Mouse (Mus musculus): ENCODE results near the gene Prickle1. TPM values are rescaled to one million over a fixed set of nuclear protein-coding genes. Genes with fewer than 3 reads are reported as not detected.

Prickle1 gene
- polyA plus RNA-seq, 1 experiment = 8.0 TPM

DNA sequence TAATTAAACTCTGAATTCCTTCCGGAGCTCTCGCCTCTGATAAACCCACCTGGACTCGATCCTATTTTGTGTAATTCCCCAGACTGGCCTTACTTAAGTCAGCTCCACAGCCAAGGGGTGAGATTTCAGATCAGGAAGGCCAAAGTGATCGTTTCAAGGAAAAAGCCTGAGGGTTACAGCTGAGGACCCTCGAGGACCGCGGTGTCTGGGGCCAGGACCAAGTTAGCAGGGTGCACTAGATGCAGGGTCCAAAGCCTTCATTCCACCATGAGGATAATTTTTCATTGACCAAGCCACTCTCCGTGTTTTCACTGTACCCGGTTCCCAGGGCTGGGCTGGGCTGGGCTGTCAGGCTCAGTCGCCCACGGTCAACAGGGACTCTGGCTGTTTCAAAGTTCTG is 594 bp upstream of the Prickle1 start:
- peak overlapping the region; percentile 64 for H3ac ChIP-seq (ENCODE audit: control insufficient read depth, insufficient read length)
- H3K27me3 ChIP-seq (ENCODE audit: control insufficient read depth, insufficient read depth, insufficient read length) = no peaks in the 10 kb centered on the region
- H3K4me3 ChIP-seq = peak overlapping the region; percentile 49
- peaks cover 9% of the 10 kb centered on the region for H3K79me2 ChIP-seq (ENCODE audit: control insufficient read depth, insufficient read depth)
- no peaks in the 10 kb centered on the region for H3K36me3 ChIP-seq (ENCODE audit: control insufficient read depth, insufficient read depth)
- H3K4me2 ChIP-seq (ENCODE audit: low read depth) = peak overlapping the region; percentile 99
- peak; percentile 38 for TF ChIP-seq POLR2A (IDR thresholded peaks at IDR 0.05; ENCODE audit: insufficient read length, low read depth)
- TF ChIP-seq MAX (IDR thresholded peaks at IDR 0.05; ENCODE audit: low read depth) = no peak

- Histone ChIP-seq H3K79me2 (ENCODE audit: control insufficient read depth, insufficient read depth) (peaks cover 9% of the 10 kb centered on the region), H3K4me3 (peak overlapping the region; percentile 49), H3K27me3 (ENCODE audit: control insufficient read depth, insufficient read depth, insufficient read length) (no peaks in the 10 kb centered on the region), H3K4me2 (ENCODE audit: low read depth) (peak overlapping the region; percentile 79), H3K36me3 (ENCODE audit: control insufficient read depth, insufficient read depth) (no peaks in the 10 kb centered on the region), H3ac (ENCODE audit: control insufficient read depth, insufficient read length) (peak overlapping the region; percentile 64)
- TF ChIP-seq TCF12 (IDR thresholded peaks at IDR 0.05; ENCODE audit: insufficient read depth, poor library complexity, severe bottlenecking) = no peak
- no peak for TF ChIP-seq CEBPB (IDR thresholded peaks at IDR 0.05; ENCODE audit: insufficient read depth, poor library complexity, severe bottlenecking)
- TF ChIP-seq MYOD1 (IDR thresholded peaks at IDR 0.05; ENCODE audit: control insufficient read depth in 1 of 3, insufficient read length in 2 of 3, low read depth in 2 of 3) = peak in 1 of 3 experiments; percentile 65
- no peak for TF ChIP-seq MAX (IDR thresholded peaks at IDR 0.05; ENCODE audit: low read depth)
- TF ChIP-seq E2F4 (IDR thresholded peaks at IDR 0.05; ENCODE audit: insufficient read depth) = no peak
- TF ChIP-seq POLR2AphosphoS2 (IDR thresholded peaks at IDR 0.05; ENCODE audit: insufficient read length, low read depth) = no peak
- TF ChIP-seq REST (IDR thresholded peaks at IDR 0.05; ENCODE audit: insufficient read depth, insufficient read length) = no peak
- TF ChIP-seq TCF3 (IDR thresholded peaks at IDR 0.05; ENCODE audit: insufficient read length, low read depth) = no peak
- TF ChIP-seq USF1 (IDR thresholded peaks at IDR 0.05; ENCODE audit: low read depth) = no peak
- no peak for TF ChIP-seq SRF (IDR thresholded peaks at IDR 0.05; ENCODE audit: control insufficient read depth, insufficient read length, low read depth)
- TF ChIP-seq POLR2A (IDR thresholded peaks at IDR 0.05; ENCODE audit: insufficient read length, low read depth) = no peak
- TF ChIP-seq MYOG (IDR thresholded peaks at IDR 0.05; ENCODE audit: control insufficient read depth in 1 of 3, insufficient read depth in 1 of 3, insufficient read length in 2 of 3, low read depth in 2 of 3) = peak in 2 of 3 experiments; percentile 40 to 61
These were observed 598 bp downstream of the Prickle1 start for GRCm38 (mm10) chr15:93594888-93595698.

DNA sequence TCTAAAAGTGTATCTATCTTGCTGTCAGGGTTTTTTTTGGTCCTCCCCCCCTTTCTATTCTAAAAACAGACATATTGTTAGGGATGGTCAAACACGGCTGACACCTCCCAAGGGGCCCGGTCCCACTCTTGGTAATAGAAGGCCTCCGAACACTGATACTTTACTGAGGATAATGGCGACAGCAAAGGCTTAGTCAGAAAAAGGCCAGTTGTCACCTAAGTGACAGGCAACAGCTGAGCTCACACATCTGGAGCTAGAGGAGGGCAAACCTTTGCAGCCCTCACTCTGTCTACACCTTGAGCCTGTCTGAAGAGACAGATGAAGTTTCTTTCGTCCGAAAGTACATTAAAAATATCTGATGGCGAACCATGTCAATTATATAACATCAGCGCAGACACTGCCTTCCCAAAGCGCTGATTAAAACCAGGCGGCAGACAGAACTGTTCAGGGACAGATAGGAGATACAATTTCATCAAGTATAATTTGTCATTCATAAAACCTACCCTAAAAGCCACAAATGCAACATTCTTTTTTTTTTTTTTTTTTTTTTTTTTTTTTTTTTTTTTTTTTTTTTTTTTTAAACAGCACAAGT is 1.3 kb downstream of the Prickle1 start:
- no peak for TF ChIP-seq SRF (IDR thresholded peaks at IDR 0.05; ENCODE audit: control insufficient read depth, insufficient read length, low read depth)
- TF ChIP-seq TCF12 (IDR thresholded peaks at IDR 0.05; ENCODE audit: insufficient read depth, poor library complexity, severe bottlenecking) = peak; percentile 45
- TF ChIP-seq MYOD1 (IDR thresholded peaks at IDR 0.05; ENCODE audit: control insufficient read depth in 1 of 3, insufficient read length in 2 of 3, low read depth in 2 of 3) = peak; percentile 57 to 94 (median 88)
- peak in 2 of 3 experiments; percentile 71 to 80 for TF ChIP-seq MYOG (IDR thresholded peaks at IDR 0.05; ENCODE audit: control insufficient read depth in 1 of 3, insufficient read depth in 1 of 3, insufficient read length in 2 of 3, low read depth in 2 of 3)
- Histone ChIP-seq H3K4me3 (peak overlapping the region; percentile 49), H3K4me2 (ENCODE audit: low read depth) (peak overlapping the region; percentile 79), H3K27me3 (ENCODE audit: control insufficient read depth, insufficient read depth, insufficient read length) (no peaks in the 10 kb centered on the region), H3ac (ENCODE audit: control insufficient read depth, insufficient read length) (peak overlapping the region; percentile 64), H3K79me2 (ENCODE audit: control insufficient read depth, insufficient read depth) (peaks cover 13% of the 10 kb centered on the region), H3K36me3 (ENCODE audit: control insufficient read depth, insufficient read depth) (no peaks in the 10 kb centered on the region)

DNA sequence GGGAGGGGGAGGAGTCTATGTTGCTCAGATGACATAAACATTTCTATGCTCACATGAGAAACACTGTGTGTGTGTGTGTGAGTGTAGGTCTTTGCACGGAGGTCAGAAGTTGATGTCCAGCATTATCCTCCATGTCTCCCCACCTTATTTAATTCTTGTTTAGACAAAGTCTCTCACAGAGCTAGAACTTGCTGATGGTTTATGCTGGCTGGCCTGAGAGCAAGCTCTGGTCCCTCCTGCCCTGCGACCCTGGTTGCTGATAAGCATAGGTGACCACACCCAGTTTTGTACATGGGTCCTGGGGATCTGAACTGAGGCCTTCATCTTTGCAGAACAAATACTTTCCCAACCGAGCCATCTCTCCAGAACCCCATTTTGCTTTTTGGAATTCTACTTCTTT is 3.1 kb downstream of the Prickle1 start:
- Histone ChIP-seq H3K36me3 (ENCODE audit: control insufficient read depth, insufficient read depth) (no peaks in the 10 kb centered on the region), H3K4me2 (ENCODE audit: low read depth) (no peak overlapping the region), H3K27me3 (ENCODE audit: control insufficient read depth, insufficient read depth, insufficient read length) (no peaks in the 10 kb centered on the region), H3ac (ENCODE audit: control insufficient read depth, insufficient read length) (no peak overlapping the region), H3K4me3 (no peak overlapping the region), H3K79me2 (ENCODE audit: control insufficient read depth, insufficient read depth) (peaks cover 14% of the 10 kb centered on the region)
- TF ChIP-seq POLR2A (IDR thresholded peaks at IDR 0.05; ENCODE audit: insufficient read length, low read depth) (no peak), MYOG (IDR thresholded peaks at IDR 0.05; ENCODE audit: control insufficient read depth in 1 of 3, insufficient read depth in 1 of 3, insufficient read length in 2 of 3, low read depth in 2 of 3) (no peak), POLR2AphosphoS2 (IDR thresholded peaks at IDR 0.05; ENCODE audit: insufficient read length, low read depth) (no peak), REST (IDR thresholded peaks at IDR 0.05; ENCODE audit: insufficient read depth, insufficient read length) (no peak), SRF (IDR thresholded peaks at IDR 0.05; ENCODE audit: control insufficient read depth, insufficient read length, low read depth) (no peak), CEBPB (IDR thresholded peaks at IDR 0.05; ENCODE audit: insufficient read depth, poor library complexity, severe bottlenecking) (no peak), TCF12 (IDR thresholded peaks at IDR 0.05; ENCODE audit: insufficient read depth, poor library complexity, severe bottlenecking) (no peak), USF1 (IDR thresholded peaks at IDR 0.05; ENCODE audit: low read depth) (no peak), TCF3 (IDR thresholded peaks at IDR 0.05; ENCODE audit: insufficient read length, low read depth) (no peak), MAX (IDR thresholded peaks at IDR 0.05; ENCODE audit: low read depth) (no peak), E2F4 (IDR thresholded peaks at IDR 0.05; ENCODE audit: insufficient read depth) (no peak), MYOD1 (IDR thresholded peaks at IDR 0.05; ENCODE audit: control insufficient read depth in 1 of 3, insufficient read length in 2 of 3, low read depth in 2 of 3) (no peak)
